ENCODE assay signal across 20 mouse cellular contexts in genomic region chr16:96753164-96753780, GRCm38 (mm10).
DNase-seq lines count a peak whose midpoint lies in the region; ATAC-seq and TF ChIP-seq lines count a peak whose summit lies in the region.
"Had no signal": no experiment of that assay in that cellular context is flagged by ENCODE, and none has a peak within 500 bp of the region (broad histone marks: within the 10 kb centered on the region; RNA-seq: fewer than 3 reads in every experiment).

No protein-coding gene starts in this region.

- no peak for TF ChIP-seq EP300 in stomach, postnatal 0 days (optimal IDR thresholded peaks at IDR 0.05)

- WGBS in forebrain, postnatal 0 days = 68% methylated on average over 2 of the region's 2 CpGs
- WGBS in forebrain, embryonic 11.5 days = 77% methylated on average over 2 of the region's 2 CpGs
- WGBS in intestine, postnatal 0 days = 74% methylated on average over 2 of the region's 2 CpGs
- WGBS in intestine, embryonic 16.5 days = 68% methylated on average over 2 of the region's 2 CpGs
- 76% methylated on average over 2 of the region's 2 CpGs for WGBS in midbrain, embryonic 14.5 days
- WGBS in midbrain, embryonic 10.5 days = 75% methylated on average over 2 of the region's 2 CpGs
- WGBS in stomach, postnatal 0 days = 65% methylated on average over 2 of the region's 2 CpGs

- TF ChIP-seq CTCF in forebrain, postnatal 0 days (IDR thresholded peaks at IDR 0.05; ENCODE audit: low read depth) = peak; percentile 66
- peak; percentile 30; the same call in 1 of the 2 replicates for TF ChIP-seq CTCF in intestine, postnatal 0 days (IDR thresholded peaks at IDR 0.05; ENCODE audit: low read depth)
- peak; percentile 32; the same call in 1 of the 2 replicates for TF ChIP-seq CTCF in stomach, postnatal 0 days (IDR thresholded peaks at IDR 0.05; ENCODE audit: low read depth)

- no peaks in the 10 kb centered on the region for H3K27me3 ChIP-seq in forebrain, postnatal 0 days (ENCODE audit: insufficient read depth, low read length)
- H3K27me3 ChIP-seq in forebrain, embryonic 11.5 days (ENCODE audit: control insufficient read depth, insufficient read depth, low read length) = no peaks in the 10 kb centered on the region
- H3K27me3 ChIP-seq in intestine, postnatal 0 days (replicated peaks; ENCODE audit: control insufficient read depth, insufficient read depth, low read length) = no peaks in the 10 kb centered on the region
- no peaks in the 10 kb centered on the region for H3K27me3 ChIP-seq in intestine, embryonic 16.5 days (replicated peaks; ENCODE audit: control insufficient read depth, insufficient read depth, low read length)
- no peaks in the 10 kb centered on the region for H3K27me3 ChIP-seq in midbrain, embryonic 14.5 days (ENCODE audit: control insufficient read depth, insufficient read depth, low read length)
- peaks cover 8% of the 10 kb centered on the region; the same call in 1 of the 2 replicates for H3K27me3 ChIP-seq in midbrain, embryonic 10.5 days (ENCODE audit: low read depth, poor library complexity, severe bottlenecking)
- H3K27me3 ChIP-seq in stomach, postnatal 0 days (ENCODE audit: control insufficient read depth, insufficient read depth, low read length) = no peaks in the 10 kb centered on the region
- H3K27me3 ChIP-seq: forebrain, embryonic 15.5 days; intestine, embryonic 15.5 days; kidney, embryonic 15.5 days; stomach, embryonic 15.5 days had no signal

- H3K9ac ChIP-seq in forebrain, postnatal 0 days = no peak overlapping the region
- no peak overlapping the region for H3K9ac ChIP-seq in forebrain, embryonic 11.5 days (ENCODE audit: low read length)
- H3K9ac ChIP-seq in intestine, postnatal 0 days (ENCODE audit: low read depth, low read length) = no peak overlapping the region
- H3K9ac ChIP-seq in intestine, embryonic 16.5 days (ENCODE audit: low read depth, low read length) = no peak overlapping the region
- H3K9ac ChIP-seq in midbrain, embryonic 14.5 days (replicated peaks; ENCODE audit: low read length) = no peak overlapping the region
- H3K9ac ChIP-seq in stomach, postnatal 0 days (ENCODE audit: low read length) = no peak overlapping the region
- H3K9ac ChIP-seq: forebrain, embryonic 15.5 days; heart, embryonic 13.5 days; intestine, embryonic 15.5 days; kidney, embryonic 15.5 days; stomach, embryonic 15.5 days had no signal

- no peak overlapping the region for H3K4me3 ChIP-seq in forebrain, postnatal 0 days (ENCODE audit: low read depth, low read length)
- no peak overlapping the region for H3K4me3 ChIP-seq in forebrain, embryonic 11.5 days (ENCODE audit: low read depth, low read length)
- H3K4me3 ChIP-seq in intestine, postnatal 0 days (ENCODE audit: low read depth, low read length) = no peak overlapping the region
- no peak overlapping the region for H3K4me3 ChIP-seq in intestine, embryonic 16.5 days (ENCODE audit: low read length)
- H3K4me3 ChIP-seq in midbrain, embryonic 14.5 days (replicated peaks; ENCODE audit: low read depth, low read length) = no peak overlapping the region
- no peak overlapping the region for H3K4me3 ChIP-seq in midbrain, embryonic 10.5 days
- H3K4me3 ChIP-seq in stomach, postnatal 0 days (ENCODE audit: low read depth, low read length) = no peak overlapping the region
- H3K4me3 ChIP-seq: embryonic facial prominence, embryonic 10.5 days; forebrain, embryonic 15.5 days; gastrocnemius, adult 2 months; heart, embryonic 13.5 days; intestine, embryonic 15.5 days; kidney, embryonic 15.5 days; myocyte; stomach, embryonic 15.5 days had no signal

- 0 out of 2 replicates have a peak, but pooled peaks have one; percentile 17 for ATAC-seq in forebrain, postnatal 0 days
- no peak for ATAC-seq in forebrain, embryonic 11.5 days (replicated peaks; ENCODE audit: low FRiP score)
- ATAC-seq in intestine, postnatal 0 days = no peak
- ATAC-seq in intestine, embryonic 16.5 days = no peak
- ATAC-seq in midbrain, embryonic 14.5 days (ENCODE audit: low FRiP score, low TSS enrichment) = no peak
- ATAC-seq in stomach, postnatal 0 days (ENCODE audit: low FRiP score, low TSS enrichment) = no peak
- ATAC-seq: forebrain, embryonic 15.5 days; intestine, embryonic 15.5 days had no signal

- peaks cover 4% of the 10 kb centered on the region; the same call in 1 of the 2 replicates for H3K4me1 ChIP-seq in forebrain, postnatal 0 days (ENCODE audit: insufficient read depth)
- peaks cover 11% of the 10 kb centered on the region for H3K4me1 ChIP-seq in forebrain, embryonic 11.5 days (replicated peaks; ENCODE audit: control insufficient read depth, insufficient read depth, low read length)
- H3K4me1 ChIP-seq in intestine, postnatal 0 days (replicated peaks; ENCODE audit: control insufficient read depth, insufficient read depth, low read length) = no peaks in the 10 kb centered on the region
- no peaks in the 10 kb centered on the region for H3K4me1 ChIP-seq in intestine, embryonic 16.5 days (ENCODE audit: control insufficient read depth, insufficient read depth, low read length)
- H3K4me1 ChIP-seq in midbrain, embryonic 14.5 days (ENCODE audit: control insufficient read depth, insufficient read depth, low read length) = peaks cover 45% of the 10 kb centered on the region
- H3K4me1 ChIP-seq in midbrain, embryonic 10.5 days = peaks cover 37% of the 10 kb centered on the region
- no peaks in the 10 kb centered on the region for H3K4me1 ChIP-seq in stomach, postnatal 0 days (replicated peaks; ENCODE audit: control insufficient read depth, insufficient read depth)
- H3K4me1 ChIP-seq: intestine, embryonic 15.5 days; stomach, embryonic 15.5 days had no signal

- no peaks in the 10 kb centered on the region for H3K36me3 ChIP-seq in forebrain, postnatal 0 days (ENCODE audit: insufficient read depth)
- no peaks in the 10 kb centered on the region for H3K36me3 ChIP-seq in forebrain, embryonic 11.5 days (ENCODE audit: control insufficient read depth, insufficient read depth, low read length)
- H3K36me3 ChIP-seq in intestine, postnatal 0 days (ENCODE audit: control insufficient read depth, insufficient read depth) = no peaks in the 10 kb centered on the region
- H3K36me3 ChIP-seq in intestine, embryonic 16.5 days (ENCODE audit: control insufficient read depth, insufficient read depth, low read length) = no peaks in the 10 kb centered on the region
- no peaks in the 10 kb centered on the region for H3K36me3 ChIP-seq in midbrain, embryonic 14.5 days (ENCODE audit: control insufficient read depth, insufficient read depth, low read length)
- H3K36me3 ChIP-seq in midbrain, embryonic 10.5 days = no peaks in the 10 kb centered on the region
- H3K36me3 ChIP-seq in stomach, postnatal 0 days (ENCODE audit: control insufficient read depth, insufficient read depth, low read length) = no peaks in the 10 kb centered on the region
- H3K36me3 ChIP-seq: embryonic facial prominence, embryonic 10.5 days; forebrain, embryonic 15.5 days; G1E; heart, embryonic 13.5 days; intestine, embryonic 15.5 days; kidney, embryonic 15.5 days; stomach, embryonic 15.5 days had no signal

- peak; percentile 46 for DNase-seq in forebrain, postnatal 0 days
- no peak for DNase-seq in forebrain, embryonic 11.5 days (ENCODE audit: low spot score)
- no peak for DNase-seq in midbrain, embryonic 14.5 days
- DNase-seq in midbrain, embryonic 10.5 days (ENCODE audit: low spot score) = no peak
- DNase-seq in stomach, postnatal 0 days (ENCODE audit: low spot score) = no peak
- no peak for DNase-seq in cerebellum, adult 8-10 months
- DNase-seq: adrenal gland, postnatal 14 days; gastrocnemius, adult 2 months; liver; lung, postnatal 14 days had no signal

- no peaks in the 10 kb centered on the region for H3K9me3 ChIP-seq in forebrain, postnatal 0 days (ENCODE audit: low read length)
- no peaks in the 10 kb centered on the region for H3K9me3 ChIP-seq in forebrain, embryonic 11.5 days (ENCODE audit: control insufficient read depth, low read length)
- no peaks in the 10 kb centered on the region for H3K9me3 ChIP-seq in intestine, postnatal 0 days (ENCODE audit: control insufficient read depth)
- no peaks in the 10 kb centered on the region for H3K9me3 ChIP-seq in intestine, embryonic 16.5 days (ENCODE audit: control insufficient read depth, low read length)
- H3K9me3 ChIP-seq in midbrain, embryonic 14.5 days (ENCODE audit: control insufficient read depth, low read length) = no peaks in the 10 kb centered on the region
- H3K9me3 ChIP-seq in midbrain, embryonic 10.5 days (replicated peaks) = no peaks in the 10 kb centered on the region
- no peaks in the 10 kb centered on the region for H3K9me3 ChIP-seq in stomach, postnatal 0 days (ENCODE audit: control insufficient read depth, low read length)
- H3K9me3 ChIP-seq: embryonic facial prominence, embryonic 10.5 days; forebrain, embryonic 15.5 days; heart, embryonic 13.5 days; intestine, embryonic 15.5 days; kidney, embryonic 15.5 days; stomach, embryonic 15.5 days had no signal

- H3K4me2 ChIP-seq in forebrain, postnatal 0 days (ENCODE audit: low read depth) = no peak overlapping the region
- no peak overlapping the region for H3K4me2 ChIP-seq in forebrain, embryonic 11.5 days (ENCODE audit: low read depth, low read length, severe bottlenecking)
- H3K4me2 ChIP-seq in intestine, postnatal 0 days (replicated peaks; ENCODE audit: low read depth) = no peak overlapping the region
- no peak overlapping the region for H3K4me2 ChIP-seq in intestine, embryonic 16.5 days (ENCODE audit: low read depth, low read length)
- no peak overlapping the region for H3K4me2 ChIP-seq in midbrain, embryonic 14.5 days (ENCODE audit: low read length)
- no peak overlapping the region for H3K4me2 ChIP-seq in stomach, postnatal 0 days (replicated peaks; ENCODE audit: low read depth)
- H3K4me2 ChIP-seq: forebrain, embryonic 15.5 days; heart, embryonic 13.5 days; intestine, embryonic 15.5 days; kidney, embryonic 15.5 days; stomach, embryonic 15.5 days had no signal

- H3K27ac ChIP-seq in forebrain, postnatal 0 days (ENCODE audit: low read depth, low read length) = no peak overlapping the region
- no peak overlapping the region for H3K27ac ChIP-seq in forebrain, embryonic 11.5 days (ENCODE audit: low read depth, low read length)
- H3K27ac ChIP-seq in intestine, postnatal 0 days (ENCODE audit: low read depth, low read length) = no peak overlapping the region
- no peak overlapping the region for H3K27ac ChIP-seq in intestine, embryonic 16.5 days (ENCODE audit: low read length)
- H3K27ac ChIP-seq in midbrain, embryonic 14.5 days (replicated peaks; ENCODE audit: low read depth, low read length) = peak overlapping the region; percentile 68; the same call in 1 of the 2 replicates
- H3K27ac ChIP-seq in midbrain, embryonic 10.5 days (replicated peaks) = no peak overlapping the region
- no peak overlapping the region for H3K27ac ChIP-seq in stomach, postnatal 0 days (replicated peaks)
- H3K27ac ChIP-seq: embryonic facial prominence, embryonic 10.5 days; gastrocnemius, adult 2 months; heart, embryonic 13.5 days; intestine, embryonic 15.5 days; kidney, embryonic 15.5 days; stomach, embryonic 15.5 days had no signal
